Mouse (Mus musculus): Measurements from ENCODE around the gene Ms4a4b. TPM values are rescaled to one million over a fixed set of nuclear protein-coding genes. Genes with fewer than 3 reads are reported as not detected.

Ms4a4b gene
- total and polyA plus RNA-seq, 3 experiments: not detected

- no peak for TF ChIP-seq E2F4 (IDR thresholded peaks at IDR 0.05; ENCODE audit: insufficient replicate concordance, low read depth, low read length)
- no peak for TF ChIP-seq SIN3A (IDR thresholded peaks at IDR 0.05; ENCODE audit: low read length)
- TF ChIP-seq RCOR1 (conservative IDR thresholded peaks at IDR 0.05; ENCODE audit: low read depth, low read length): no peak
- no peak for TF ChIP-seq MAX (IDR thresholded peaks at IDR 0.05; ENCODE audit: low read length)
- no peak for TF ChIP-seq ETS1 (conservative IDR thresholded peaks at IDR 0.05; ENCODE audit: low read depth, low read length)
- no peak for TF ChIP-seq CTCF (conservative IDR thresholded peaks at IDR 0.05 in 1 of 2, IDR thresholded peaks at IDR 0.05 in 1 of 2; ENCODE audit: low read depth in 2 of 2, low read length in 2 of 2)
- TF ChIP-seq MXI1 (IDR thresholded peaks at IDR 0.05; ENCODE audit: low read depth, low read length): no peak
- TF ChIP-seq GABPA (IDR thresholded peaks at IDR 0.05; ENCODE audit: insufficient replicate concordance, low read depth, low read length): no peak
- TF ChIP-seq SMC3 (IDR thresholded peaks at IDR 0.05; ENCODE audit: low read depth, low read length): no peak
- no peak for TF ChIP-seq PAX5 (IDR thresholded peaks at IDR 0.05; ENCODE audit: low read length)
- TF ChIP-seq POLR2A (IDR thresholded peaks at IDR 0.05; ENCODE audit: low read depth, low read length): no peak
- TF ChIP-seq UBTF (IDR thresholded peaks at IDR 0.05; ENCODE audit: low read depth, low read length): no peak
- TF ChIP-seq NRF1 (IDR thresholded peaks at IDR 0.05; ENCODE audit: low read depth, low read length): no peak
- TF ChIP-seq TBP (conservative IDR thresholded peaks at IDR 0.05; ENCODE audit: low read depth, low read length): no peak
- no peak for TF ChIP-seq ZC3H11A (IDR thresholded peaks at IDR 0.05; ENCODE audit: low read depth, low read length)
- no peak for TF ChIP-seq MEF2A (IDR thresholded peaks at IDR 0.05; ENCODE audit: borderline replicate concordance, low read depth, low read length)
- TF ChIP-seq TCF12 (IDR thresholded peaks at IDR 0.05; ENCODE audit: low read depth, low read length): no peak
- TF ChIP-seq CHD1 (IDR thresholded peaks at IDR 0.05; ENCODE audit: low read depth, low read length): no peak
- no peak for TF ChIP-seq RAD21 (IDR thresholded peaks at IDR 0.05; ENCODE audit: low read depth, low read length)
- no peak for TF ChIP-seq IRF4 (IDR thresholded peaks at IDR 0.05; ENCODE audit: low read depth, low read length)
- Histone ChIP-seq H3K4me3 (replicated peaks in 1 of 3; ENCODE audit: low read depth in 2 of 3, low read length in 2 of 3, poor library complexity in 1 of 3) (no peak overlapping the region), H3K27me3 (replicated peaks) (no peaks in the 10 kb centered on the region), H3K4me1 (ENCODE audit: control insufficient read depth in 1 of 2, insufficient read depth in 2 of 2) (peaks cover 0 to 6% of the 10 kb centered on the region in 2 experiments; a peak in 2 of 4 replicates), H3K79me2 (replicated peaks; ENCODE audit: control insufficient read depth, extremely low read depth, insufficient read depth, poor library complexity, severe bottlenecking) (no peaks in the 10 kb centered on the region), H3K4me2 (ENCODE audit: insufficient read depth, low read depth, poor library complexity, severe bottlenecking) (no peak overlapping the region), H3K36me3 (replicated peaks in 1 of 2; ENCODE audit: control insufficient read depth in 1 of 2, insufficient read depth in 1 of 2, low read length in 1 of 2) (no peaks in the 10 kb centered on the region), H3K27ac (ENCODE audit: insufficient read depth, low read depth) (no peak overlapping the region), H3K9me3 (replicated peaks; ENCODE audit: low read length) (no peaks in the 10 kb centered on the region), H3K9ac (ENCODE audit: insufficient read depth, low read depth) (no peak overlapping the region)
- DNase-seq (ENCODE audit: extremely low read depth): no peak
- dilution Hi-C loops (cut with MboI; ENCODE audit: extremely low pct_ligation_motif_present, extremely low pct_unique_long_range_greater_than_20kb, low sequenced_read_pairs): no loop called here
- in situ Hi-C loops (cut with MboI; ENCODE audit: low pct_ligation_motif_present, low pct_unique_long_range_greater_than_20kb, low sequenced_read_pairs): no loop called here
These were observed 58.0 kb downstream of the Ms4a4b start for GRCm38 (mm10) chr19:11501326-11501725.

- Histone ChIP-seq H3K4me2 (ENCODE audit: insufficient read depth, low read depth, poor library complexity, severe bottlenecking) (no peak overlapping the region), H3K27ac (ENCODE audit: insufficient read depth, low read depth) (no peak overlapping the region), H3K9ac (ENCODE audit: insufficient read depth, low read depth) (no peak overlapping the region), H3K9me3 (replicated peaks; ENCODE audit: low read length) (no peaks in the 10 kb centered on the region), H3K27me3 (replicated peaks) (no peaks in the 10 kb centered on the region), H3K36me3 (replicated peaks in 1 of 2; ENCODE audit: control insufficient read depth in 1 of 2, insufficient read depth in 1 of 2, low read length in 1 of 2) (no peaks in the 10 kb centered on the region), H3K4me3 (replicated peaks in 1 of 3; ENCODE audit: low read depth in 2 of 3, low read length in 2 of 3, poor library complexity in 1 of 3) (no peak overlapping the region), H3K4me1 (ENCODE audit: control insufficient read depth in 1 of 2, insufficient read depth in 2 of 2) (no peaks in the 10 kb centered on the region), H3K79me2 (replicated peaks; ENCODE audit: control insufficient read depth, extremely low read depth, insufficient read depth, poor library complexity, severe bottlenecking) (no peaks in the 10 kb centered on the region)
- in situ Hi-C loops (cut with MboI; ENCODE audit: low pct_ligation_motif_present, low pct_unique_long_range_greater_than_20kb, low sequenced_read_pairs): no loop called here
- no peak for TF ChIP-seq JUN (IDR thresholded peaks at IDR 0.05; ENCODE audit: insufficient read depth, low read depth, low read length)
- no peak for DNase-seq (ENCODE audit: extremely low read depth)
- dilution Hi-C loops (cut with MboI; ENCODE audit: extremely low pct_ligation_motif_present, extremely low pct_unique_long_range_greater_than_20kb, low sequenced_read_pairs): no loop called here
These were observed 61.5 kb downstream of the Ms4a4b start for GRCm38 (mm10) chr19:11504857-11505256.
